8 mouse cellular contexts compared by ENCODE assay signal in genomic region chr10:37397271-37397991, GRCm38 (mm10).
DNase-seq lines count a peak whose midpoint lies in the region; ATAC-seq and TF ChIP-seq lines count a peak whose summit lies in the region.

No protein-coding gene starts in this region.

- H3K9me3 ChIP-seq in embryonic facial prominence, embryonic 10.5 days: no peaks in the 10 kb centered on the region
- H3K9me3 ChIP-seq in liver, embryonic 11.5 days (ENCODE audit: control insufficient read depth, low read length): no peaks in the 10 kb centered on the region
- H3K9me3 ChIP-seq in stomach, embryonic 16.5 days (replicated peaks; ENCODE audit: control insufficient read depth, low read length): no peaks in the 10 kb centered on the region

- H3K4me1 ChIP-seq in embryonic facial prominence, embryonic 10.5 days: peaks cover 47% of the 10 kb centered on the region
- no peaks in the 10 kb centered on the region for H3K4me1 ChIP-seq in kidney, adult 2 months (ENCODE audit: control insufficient read depth, insufficient read depth, low read length)
- H3K4me1 ChIP-seq in liver, embryonic 11.5 days (replicated peaks; ENCODE audit: control insufficient read depth, insufficient read depth, low read length): no peaks in the 10 kb centered on the region; the same call in 1 of the 2 replicates
- peaks cover 8% of the 10 kb centered on the region; the same call in 1 of the 2 replicates for H3K4me1 ChIP-seq in stomach, embryonic 16.5 days (ENCODE audit: control insufficient read depth, insufficient read depth, low read length)

- 3% methylated on average over 18 of the region's 18 CpGs for WGBS in embryonic facial prominence, embryonic 10.5 days
- WGBS in kidney, adult 2 months: 10% methylated on average over 18 of the region's 18 CpGs
- 4% methylated on average over 18 of the region's 18 CpGs for WGBS in liver, embryonic 11.5 days
- WGBS in stomach, embryonic 16.5 days: 4% methylated on average over 18 of the region's 18 CpGs

- H3K27me3 ChIP-seq in embryonic facial prominence, embryonic 10.5 days (replicated peaks; ENCODE audit: low read depth, poor library complexity, severe bottlenecking): no peaks in the 10 kb centered on the region
- H3K27me3 ChIP-seq in kidney, adult 2 months (replicated peaks; ENCODE audit: control insufficient read depth, insufficient read depth, low read length): no peaks in the 10 kb centered on the region; the same call in 1 of the 2 replicates
- no peaks in the 10 kb centered on the region for H3K27me3 ChIP-seq in liver, embryonic 11.5 days (replicated peaks; ENCODE audit: control insufficient read depth, insufficient read depth, low read length)
- no peaks in the 10 kb centered on the region for H3K27me3 ChIP-seq in stomach, embryonic 16.5 days (ENCODE audit: control insufficient read depth, insufficient read depth, low read length)

- peak overlapping the region; percentile 87 for H3K27ac ChIP-seq in embryonic facial prominence, embryonic 10.5 days (replicated peaks)
- H3K27ac ChIP-seq in kidney, adult 2 months (ENCODE audit: insufficient read depth, low read depth, low read length): no peak overlapping the region
- H3K27ac ChIP-seq in liver, embryonic 11.5 days (ENCODE audit: low read depth, low read length): no peak overlapping the region
- H3K27ac ChIP-seq in stomach, embryonic 16.5 days (ENCODE audit: low read length): peak overlapping the region; percentile 58

- peak overlapping the region; percentile 51 for H3K4me2 ChIP-seq in liver, embryonic 11.5 days
- peak overlapping the region; percentile 52 for H3K4me2 ChIP-seq in stomach, embryonic 16.5 days (ENCODE audit: low read depth, low read length)

- peak; percentile 18 for DNase-seq in adrenal gland, adult 2 months
- DNase-seq in adrenal gland, adult 18-20 months (ENCODE audit: low spot score in 2 of 2): no peak
- DNase-seq in embryonic facial prominence, embryonic 10.5 days (ENCODE audit: low spot score): peak; percentile 90
- DNase-seq in heart, adult 8-10 months (ENCODE audit: low spot score): peak; percentile 42
- peak; percentile 38 for DNase-seq in kidney, adult 2 months
- DNase-seq in liver, embryonic 11.5 days (ENCODE audit: low spot score): peak; percentile 68
- DNase-seq in neural tube, embryonic 10.5 days (ENCODE audit: extremely low spot score, low spot score): peak; percentile 89

- H3K36me3 ChIP-seq in embryonic facial prominence, embryonic 10.5 days (replicated peaks): no peaks in the 10 kb centered on the region
- H3K36me3 ChIP-seq in kidney, adult 2 months (ENCODE audit: control insufficient read depth, insufficient read depth, low read length): no peaks in the 10 kb centered on the region
- no peaks in the 10 kb centered on the region for H3K36me3 ChIP-seq in liver, embryonic 11.5 days (ENCODE audit: control insufficient read depth, insufficient read depth, low read length)
- H3K36me3 ChIP-seq in stomach, embryonic 16.5 days (ENCODE audit: control insufficient read depth, insufficient read depth, low read length): no peaks in the 10 kb centered on the region

- no peak for TF ChIP-seq CTCF in kidney, adult 2 months (conservative IDR thresholded peaks at IDR 0.05; ENCODE audit: insufficient read depth, insufficient read length, low read depth, low read length)

- peak; percentile 69 for ATAC-seq in liver, embryonic 11.5 days (replicated peaks; ENCODE audit: low FRiP score)
- peak; percentile 90 for ATAC-seq in stomach, embryonic 16.5 days (ENCODE audit: insufficient read depth, low FRiP score)

- H3K9ac ChIP-seq in liver, embryonic 11.5 days (ENCODE audit: low read depth, low read length): peak overlapping the region; percentile 0; the same call in 1 of the 2 replicates
- peak overlapping the region; percentile 68 for H3K9ac ChIP-seq in stomach, embryonic 16.5 days (ENCODE audit: low read length)

- no peak for TF ChIP-seq POLR2A in kidney, adult 2 months (IDR thresholded peaks at IDR 0.05; ENCODE audit: low read depth, low read length)

- H3K4me3 ChIP-seq in embryonic facial prominence, embryonic 10.5 days: peak overlapping the region; percentile 53
- peak overlapping the region; percentile 29 for H3K4me3 ChIP-seq in kidney, adult 2 months (ENCODE audit: insufficient read depth, low read depth, low read length)
- peak overlapping the region; percentile 24 for H3K4me3 ChIP-seq in liver, embryonic 11.5 days (ENCODE audit: low read depth, low read length)
- peak overlapping the region; percentile 37 for H3K4me3 ChIP-seq in stomach, embryonic 16.5 days (replicated peaks; ENCODE audit: low read length)

Comparison
In these comparisons a context has a peak if more than half of its experiments do, and no peak if none do; other contexts are left out.
1. DNase-seq: peak in adrenal gland, adult 2 months (single experiment), embryonic facial prominence, embryonic 10.5 days (single experiment), heart, adult 8-10 months (single experiment), kidney, adult 2 months (single experiment), liver, embryonic 11.5 days (single experiment) and neural tube, embryonic 10.5 days (single experiment); none in adrenal gland, adult 18-20 months (0 of 2).
2. H3K27ac ChIP-seq: peak in embryonic facial prominence, embryonic 10.5 days (single experiment) and stomach, embryonic 16.5 days (single experiment); none in kidney, adult 2 months (single experiment) and liver, embryonic 11.5 days (single experiment).
3. Peak in every context shown above with its lines, with median percentiles within 50 percentile points of each other: H3K4me3 ChIP-seq.